Mouse (Mus musculus) thymus, postnatal 36 days (tissue): ENCODE data around the gene Ifi209.
"Not testable (repeated sequence)": the region's sequence is repeated elsewhere in the genome, so short reads cannot be mapped to it uniquely, and the experiment has no call there.

ENCODE experiments used
- DNase-seq, 2 experiments: peaks; one replicate each; pipeline ENCODE4 v3.0.0; 2022; ENCODE audit warnings: mixed read lengths in 2 of 2

Gene Ifi209

GRCm38 (mm10) chr1:173630622-173631021 lies at the start of gene Ifi209:
TSS of gene Ifi209 (plus strand) at chr1:173630917.
- DNase-seq: peak; percentile 30 to 44

GRCm38 (mm10) chr1:173589698-173590097 lies 41.0 kb upstream of the Ifi209 start:
- DNase-seq: not testable (repeated sequence)

- DNase-seq: not testable (repeated sequence)
These were observed 31.8 kb upstream of the Ifi209 start, which contains the start of gene Ifi213 for GRCm38 (mm10) chr1:173598838-173599494. TSS of gene Ifi213 (minus strand) at chr1:173599274.

- not testable (repeated sequence) for DNase-seq
These were observed 20.4 kb upstream of the Ifi209 start for GRCm38 (mm10) chr1:173610291-173610690.

- not testable (repeated sequence) for DNase-seq
These were observed 8.5 kb upstream of the Ifi209 start for GRCm38 (mm10) chr1:173622216-173622615.

- no peak for DNase-seq
These were observed 6.7 kb upstream of the Ifi209 start for GRCm38 (mm10) chr1:173624052-173624451.

GRCm38 (mm10) chr1:173626686-173627085 lies 4.0 kb upstream of the Ifi209 start:
- no peak for DNase-seq

- no peak for DNase-seq
These were observed 3.4 kb downstream of the Ifi209 start for GRCm38 (mm10) chr1:173633969-173634645.

- no peak for DNase-seq
These were observed 14.7 kb downstream of the Ifi209 start for GRCm38 (mm10) chr1:173645393-173645792.

GRCm38 (mm10) chr1:173657973-173658372 lies 27.3 kb downstream of the Ifi209 start:
- DNase-seq: no peak

GRCm38 (mm10) chr1:173673458-173674097 lies 42.9 kb downstream of the Ifi209 start, which contains the start of gene Ifi208:
TSS of gene Ifi208 (plus strand) at chr1:173673675.
- peak; percentile 17 to 23 for DNase-seq

GRCm38 (mm10) chr1:173678605-173679004 lies 47.9 kb downstream of the Ifi209 start:
- DNase-seq: peak in 1 of 2 experiments; percentile 21

- DNase-seq: no peak
These were observed 63.6 kb downstream of the Ifi209 start for GRCm38 (mm10) chr1:173694270-173694669.
